Mouse (Mus musculus): ENCODE measurements around the gene Rpl23.

DNA sequence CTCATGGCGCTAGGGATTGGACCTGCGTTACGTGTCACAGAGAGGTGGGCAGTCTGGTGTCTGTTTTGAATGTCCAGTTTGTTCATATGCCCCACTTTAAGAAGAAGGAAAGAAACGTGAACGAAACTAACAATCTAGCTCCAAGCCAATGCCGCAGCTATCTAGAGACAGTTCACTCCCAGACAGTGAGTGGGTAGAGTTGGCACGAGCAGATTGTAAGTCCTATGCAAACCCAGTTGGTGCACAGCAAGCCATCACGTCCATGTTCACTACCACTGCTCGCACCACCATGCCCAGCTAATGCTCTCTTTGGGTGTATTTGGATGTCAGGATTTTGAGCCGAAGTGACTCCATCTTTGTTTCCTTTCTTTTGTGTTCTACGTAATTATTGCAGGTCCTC, 41.9 kb upstream of the Rpl23 start:
- TF ChIP-seq CTCF (IDR thresholded peaks at IDR 0.05; ENCODE audit: control insufficient read depth, insufficient read depth, insufficient read length) (no peak), CEBPB (IDR thresholded peaks at IDR 0.05; ENCODE audit: low read depth) (no peak), USF1 (IDR thresholded peaks at IDR 0.05; ENCODE audit: low read depth) (no peak), MAX (IDR thresholded peaks at IDR 0.05) (no peak)

All from C2C12 (cell line).